Mouse (Mus musculus) testis, postnatal 10 days (tissue): ENCODE measurements around the gene Slc35c1.
A peak's percentile ranks its signal among the peaks of the same experiment; 100 is the strongest.
"Not testable (repeated sequence)": the region's sequence is repeated elsewhere in the genome, so short reads cannot be mapped to it uniquely, and the experiment has no call there.

Experiments used
- DNase-seq: peaks from one replicate; pipeline ENCODE4 v3.0.0; 2021; ENCODE audit warnings: low spot score

Gene Slc35c1

DNA sequence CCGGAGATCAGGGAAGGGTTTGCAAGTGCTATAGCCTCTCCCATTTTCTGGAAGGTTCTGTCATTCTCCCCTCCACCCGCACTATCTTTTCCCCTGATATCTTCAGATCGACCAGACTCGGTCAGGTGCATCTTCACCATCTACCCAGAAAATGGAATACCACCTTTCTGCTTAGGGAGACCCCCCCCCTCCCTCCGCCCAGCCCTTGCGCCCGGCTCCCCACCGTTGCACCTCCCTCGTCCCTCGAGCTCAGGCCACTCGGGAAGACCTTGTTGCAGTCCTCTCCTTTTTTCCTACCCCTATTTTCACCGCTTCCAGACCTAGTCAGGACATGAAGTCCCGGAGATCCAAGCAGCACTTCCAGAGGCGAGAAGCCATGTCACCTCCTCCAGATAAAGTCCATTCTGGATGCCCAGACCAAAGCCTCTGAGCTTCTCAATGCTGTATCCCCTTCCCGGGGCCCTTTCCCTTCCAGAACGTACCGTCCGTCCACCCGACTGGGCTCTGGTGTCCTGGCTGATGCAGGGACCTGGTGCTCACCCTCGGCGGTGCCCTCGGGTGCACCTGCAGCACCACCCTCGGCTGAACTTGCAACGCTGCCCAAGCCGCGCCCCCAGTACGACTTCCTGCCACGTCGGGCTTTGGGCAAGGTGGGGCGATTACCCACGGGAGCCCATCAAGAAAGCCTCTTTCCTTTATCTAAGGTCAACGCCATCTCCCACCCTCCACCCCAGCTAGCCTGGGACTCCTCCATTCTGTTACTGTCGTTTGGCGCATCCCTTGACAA lies at the start of gene Slc35c1:
Gene Slc35c1, minus strand, starts transcription at position 618 of the 787 bp plus-strand sequence.
- DNase-seq, result peak; percentile 48

DNA sequence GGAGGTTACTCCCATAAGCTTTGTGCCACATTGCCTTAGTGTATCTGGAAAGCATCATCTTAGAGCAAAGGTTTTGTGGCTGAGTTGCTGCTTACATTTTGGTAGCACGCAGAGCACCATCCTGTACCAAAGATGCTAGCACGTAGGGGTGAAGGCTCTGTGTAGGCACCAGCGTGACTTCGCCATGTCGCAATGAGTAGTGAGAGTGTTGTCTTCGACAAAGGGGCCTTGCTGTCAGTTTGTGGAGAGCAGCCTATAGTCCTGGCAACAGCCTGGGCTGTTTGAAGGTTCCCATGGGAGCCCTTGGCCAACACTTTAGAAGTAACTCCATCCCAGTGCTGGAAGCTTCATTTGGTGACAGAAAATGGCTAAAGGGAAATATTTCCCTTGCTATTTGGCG lies 45.0 kb upstream of the Slc35c1 start:
- no peak for DNase-seq

DNA sequence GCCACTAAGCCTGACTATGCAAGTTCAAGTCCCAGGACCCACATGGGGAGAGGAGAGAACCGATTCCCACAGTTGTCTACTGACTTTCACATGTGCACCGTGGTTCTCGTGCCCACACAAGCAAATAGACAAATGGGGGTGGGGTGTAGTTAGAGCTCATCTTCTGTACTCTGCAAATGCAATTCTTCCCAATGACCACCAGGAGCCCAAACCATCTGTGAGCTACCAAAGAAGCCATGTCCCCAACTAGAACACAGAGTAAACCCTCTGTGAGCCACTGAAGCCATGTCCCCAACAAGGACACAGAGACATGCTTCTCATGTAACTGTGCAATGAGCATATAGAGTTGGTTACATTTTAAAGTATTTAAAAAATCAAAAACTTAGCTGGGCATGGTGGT lies 43.1 kb upstream of the Slc35c1 start:
- DNase-seq, result peak; percentile 27

GRCm38 (mm10) chr2:92499701-92500322 lies 39.5 kb upstream of the Slc35c1 start:
- DNase-seq, result no peak

GRCm38 (mm10) chr2:92497112-92497511 lies 36.8 kb upstream of the Slc35c1 start:
- DNase-seq, result no peak

DNA sequence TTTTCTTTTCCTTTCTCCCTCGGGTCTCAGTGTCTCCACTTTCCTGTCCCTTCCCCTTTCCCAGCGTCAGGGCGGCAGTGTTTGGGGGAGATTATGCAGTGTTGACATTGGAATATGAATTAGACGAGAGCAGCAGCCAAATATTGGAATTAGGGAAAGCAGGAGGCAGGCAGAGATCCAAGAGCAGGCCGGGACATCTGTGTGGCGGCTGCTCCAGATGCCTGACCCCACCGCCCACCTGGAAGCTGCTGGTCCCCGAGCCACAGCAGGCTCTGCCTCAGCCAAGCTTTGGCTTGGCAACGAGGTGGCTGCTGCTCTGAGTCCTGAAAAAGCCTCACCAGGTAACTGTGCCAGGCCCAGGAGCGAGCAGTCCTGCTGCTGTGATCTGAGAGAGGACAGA lies 36.3 kb upstream of the Slc35c1 start:
- no peak for DNase-seq

DNA sequence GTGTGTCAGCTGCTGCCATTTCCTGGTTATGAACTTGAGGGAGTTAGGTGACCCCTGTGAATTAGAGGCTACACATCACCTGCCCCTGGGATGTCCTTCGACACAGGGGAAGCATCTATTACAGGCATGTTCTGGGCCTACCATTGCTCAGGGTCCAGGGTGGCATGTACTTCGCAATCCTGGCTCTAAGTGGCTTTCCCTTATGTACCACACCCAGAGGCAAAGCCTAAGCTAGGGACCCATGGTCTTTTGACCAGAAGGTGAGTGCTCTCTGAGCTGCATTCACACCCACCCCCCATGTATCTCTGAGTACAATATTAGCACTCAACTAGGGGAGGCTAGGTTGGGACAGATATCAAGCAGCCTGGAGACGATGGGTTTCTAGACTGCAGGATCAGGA lies 34.6 kb upstream of the Slc35c1 start:
- DNase-seq, result no peak

DNA sequence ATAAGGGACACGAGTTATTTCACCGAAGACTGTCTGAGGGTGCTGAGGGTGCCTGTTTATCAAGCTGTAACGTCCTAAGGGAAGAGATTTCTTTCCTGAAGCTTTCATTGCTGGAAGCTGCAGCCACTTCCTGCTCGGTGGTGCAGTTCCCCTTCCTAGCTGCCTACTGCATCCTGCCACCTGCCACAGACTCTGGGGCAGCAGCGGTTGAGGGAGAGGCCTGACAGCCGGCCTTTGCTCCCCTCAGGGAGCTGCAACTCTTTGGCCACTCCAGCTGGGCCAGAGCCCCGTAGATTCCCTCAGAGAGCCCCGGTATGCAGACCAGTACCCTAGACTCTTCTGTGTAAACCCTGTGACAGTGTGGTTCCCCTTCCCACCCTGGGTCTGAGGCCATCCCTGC lies 34.1 kb upstream of the Slc35c1 start:
- DNase-seq, result no peak

DNA sequence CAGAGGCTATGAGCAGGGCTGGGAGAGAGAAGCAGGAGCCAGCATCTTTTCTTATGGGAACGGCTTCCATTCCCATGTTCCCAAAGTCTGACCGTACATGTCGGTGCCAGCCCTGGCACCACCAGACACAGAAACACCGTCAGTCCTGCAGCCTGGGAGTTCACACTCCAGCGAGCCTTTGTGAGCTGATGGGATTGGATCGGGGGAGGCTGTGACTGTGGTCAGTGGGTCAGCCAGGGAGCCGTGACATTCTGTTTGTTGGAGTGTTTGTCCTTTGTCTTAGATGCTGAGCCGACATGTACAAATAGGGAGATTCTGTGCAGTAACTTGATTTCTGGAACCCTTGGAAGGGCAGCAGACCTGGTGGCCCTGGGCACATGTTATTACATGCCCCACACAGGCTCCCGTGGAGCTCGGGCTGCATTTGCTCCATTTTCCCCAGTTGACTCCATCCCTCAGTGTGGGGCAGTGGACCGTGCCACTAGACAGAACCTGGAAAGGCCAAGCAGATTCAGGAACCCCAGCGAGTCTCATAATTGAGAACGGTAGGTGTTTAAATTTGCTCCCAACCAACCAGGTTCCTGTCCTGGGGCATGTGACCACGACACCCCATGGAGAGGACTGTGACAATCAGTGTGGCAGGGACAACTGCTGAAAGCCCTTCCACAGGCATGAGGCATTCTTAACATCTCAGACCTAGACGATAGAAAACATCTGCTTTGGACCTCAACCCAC lies 33.5 kb upstream of the Slc35c1 start:
- DNase-seq, result no peak

GRCm38 (mm10) chr2:92491950-92492501 lies 31.7 kb upstream of the Slc35c1 start:
- DNase-seq, result no peak

GRCm38 (mm10) chr2:92490541-92490940 lies 30.2 kb upstream of the Slc35c1 start:
- DNase-seq, result no peak

GRCm38 (mm10) chr2:92487791-92488190 lies 27.5 kb upstream of the Slc35c1 start:
- DNase-seq, result no peak

DNA sequence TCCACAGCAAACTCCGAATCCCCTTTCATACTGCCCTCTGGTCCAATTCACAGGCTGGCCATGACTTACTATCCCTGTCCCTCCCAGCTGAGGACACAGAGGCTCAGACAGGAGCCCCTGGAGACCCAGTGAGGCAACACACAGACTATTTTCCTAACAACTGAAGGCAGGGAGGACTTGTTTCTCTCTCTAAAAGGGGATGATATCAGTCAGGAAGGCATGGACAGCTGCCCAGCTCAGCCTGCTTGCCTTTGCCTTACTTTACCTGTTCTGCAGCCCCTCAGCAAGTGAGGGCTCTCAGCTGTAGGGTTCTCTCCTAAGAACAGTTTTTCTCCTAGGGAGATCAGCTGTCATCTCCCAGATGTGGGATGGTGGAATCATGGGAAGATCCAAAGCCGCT lies 26.6 kb upstream of the Slc35c1 start:
- no peak for DNase-seq

GRCm38 (mm10) chr2:92486403-92486802 lies 26.1 kb upstream of the Slc35c1 start:
- DNase-seq, result peak; percentile 90

DNA sequence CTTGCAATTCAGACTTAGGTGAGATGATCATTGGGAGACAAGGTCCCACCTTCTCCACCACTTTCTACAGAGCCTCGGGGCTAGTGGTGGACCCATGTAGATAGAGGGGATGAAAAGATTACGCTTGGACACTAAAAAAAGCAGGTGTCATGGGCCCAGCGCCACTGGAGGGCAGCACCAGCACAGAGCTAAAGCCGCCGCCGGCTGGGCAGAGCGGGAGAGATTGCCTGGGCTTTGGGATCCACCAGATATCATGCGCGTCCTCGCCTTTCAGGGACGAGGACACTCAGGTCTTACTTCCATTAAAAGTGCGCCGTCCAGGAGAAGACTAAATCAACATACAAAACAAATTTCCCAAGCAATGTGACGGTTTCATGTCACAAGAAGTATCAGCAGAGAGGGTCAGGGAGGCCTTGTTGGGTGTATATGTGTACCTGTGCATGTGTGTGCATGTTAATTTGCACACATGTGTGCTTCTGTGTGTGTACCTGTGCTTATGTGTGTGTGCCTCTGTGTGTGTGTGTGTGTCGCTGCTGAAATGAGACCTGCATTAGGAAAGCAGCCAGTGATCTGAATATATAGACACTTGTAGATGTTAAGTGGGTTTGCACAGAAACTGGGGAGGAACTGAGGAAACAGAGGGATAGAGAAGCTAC lies 25.4 kb upstream of the Slc35c1 start:
- peak; percentile 86 for DNase-seq

DNA sequence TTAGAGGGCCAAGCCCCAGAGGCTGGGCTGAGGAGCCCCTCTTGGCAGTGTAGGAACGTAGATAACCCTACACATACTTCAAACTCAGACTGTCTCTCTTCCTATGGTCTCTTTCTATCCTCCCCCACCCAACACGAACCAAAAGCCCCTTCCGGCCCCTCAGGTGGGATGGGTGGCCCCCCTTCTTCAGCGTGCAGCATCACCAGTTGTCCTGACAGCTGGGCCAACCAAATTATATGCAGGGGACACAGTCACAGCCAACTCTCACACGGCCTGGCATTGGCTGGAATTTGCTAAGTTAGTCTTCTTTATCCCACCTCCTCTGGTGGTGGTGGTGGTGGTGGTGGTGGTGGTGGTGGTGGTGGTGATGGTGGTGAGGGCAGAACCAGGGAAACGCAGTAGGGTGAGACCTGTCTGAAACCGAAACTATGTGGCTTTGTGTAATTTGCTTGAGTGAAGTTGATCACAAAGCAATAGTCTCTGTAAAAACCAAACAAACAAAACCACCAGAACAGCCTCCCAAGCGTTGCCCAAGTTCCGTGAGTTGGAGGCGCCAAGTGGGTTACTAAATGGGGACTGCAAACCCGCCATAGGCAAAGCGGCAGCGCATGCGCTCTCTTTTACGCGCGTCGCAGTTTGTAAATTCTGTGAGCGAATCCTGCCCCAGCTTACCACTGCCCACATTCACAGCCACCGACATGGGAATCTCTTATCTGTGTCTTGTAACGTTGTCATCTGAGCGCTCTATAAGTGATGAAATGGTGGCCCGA lies 24.1 kb upstream of the Slc35c1 start:
- DNase-seq, result peak; percentile 41

DNA sequence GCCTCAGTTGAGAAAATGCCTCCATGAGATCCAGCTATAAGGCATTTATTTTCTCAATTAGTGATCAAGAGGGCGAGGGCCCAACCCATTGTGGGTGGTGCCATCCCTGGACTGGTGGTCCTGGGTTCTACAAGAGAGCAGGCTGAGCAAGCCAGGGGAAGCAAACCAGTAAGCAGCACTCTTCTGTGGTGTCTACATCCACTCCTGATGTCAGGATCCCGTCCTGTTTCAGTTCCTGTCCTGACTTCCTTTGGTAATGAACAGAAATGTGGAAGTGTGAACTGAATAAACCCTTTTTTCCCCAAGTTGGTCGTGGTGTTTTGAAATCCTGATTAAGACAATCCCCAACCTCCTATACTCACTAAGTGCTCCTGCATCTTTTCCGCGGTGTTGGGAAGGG lies 23.2 kb upstream of the Slc35c1 start:
- DNase-seq, result no peak

- DNase-seq, result no peak
These were observed 22.2 kb upstream of the Slc35c1 start for GRCm38 (mm10) chr2:92482551-92482950.

DNA sequence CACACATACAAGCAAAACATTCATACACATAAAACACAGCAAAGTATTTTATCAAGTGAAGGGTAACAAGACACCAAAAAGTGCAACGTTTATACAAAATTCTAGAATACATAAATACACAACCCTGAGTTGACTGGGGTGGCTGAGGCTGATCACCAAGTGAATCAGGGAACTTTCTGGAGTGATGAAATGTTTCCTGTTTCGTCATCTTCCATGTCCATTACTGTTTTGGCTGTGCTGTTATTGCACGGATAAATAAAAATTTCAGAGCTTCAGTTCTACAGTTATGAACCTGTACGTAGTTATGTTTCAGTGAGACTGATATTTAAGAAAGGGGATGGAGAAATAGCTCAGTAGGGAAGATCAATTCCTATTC lies 18.0 kb upstream of the Slc35c1 start:
- DNase-seq, result no peak

- DNase-seq, result peak; percentile 56
These were observed 17.5 kb upstream of the Slc35c1 start for GRCm38 (mm10) chr2:92477672-92478312.

DNA sequence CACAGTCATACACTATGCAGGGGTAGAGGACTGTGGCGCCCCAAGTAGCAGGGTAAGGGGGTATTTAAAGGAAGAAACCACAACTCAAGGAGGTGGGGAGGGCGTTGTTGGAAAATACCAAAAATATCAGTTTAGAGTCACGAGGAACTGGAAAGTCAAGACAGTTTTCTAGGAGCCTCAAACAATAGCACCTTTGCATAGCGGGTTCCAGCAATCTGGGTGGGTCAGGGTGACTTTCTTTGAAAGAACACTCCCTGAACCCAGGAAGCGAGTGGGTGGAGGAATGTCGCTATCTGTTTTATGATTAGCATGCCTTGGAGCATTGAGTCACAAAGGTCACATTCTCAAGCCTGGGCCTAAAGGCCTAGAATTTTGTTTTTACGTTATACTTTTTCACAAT lies 16.2 kb upstream of the Slc35c1 start:
- not testable (repeated sequence) for DNase-seq
